Mouse (Mus musculus) stomach, postnatal 0 days (tissue): ENCODE data around the gene Lman2. TPM values are rescaled to one million over a fixed set of nuclear protein-coding genes. Genes with fewer than 3 reads are reported as not detected.

Experiments
- ATAC-seq: fragments of 200-750 bp; cut with Nextera tagmentation; 2 replicates; pipeline ENCODE4 v1.8.0; 2017; ENCODE audit not compliant: low FRiP score, low TSS enrichment
- DNase-seq: peaks from one replicate; pipeline ENCODE4 v3.0.0-alpha.2; 2016; ENCODE audit warnings: low spot score
- H3K27ac ChIP-seq: fragments of 300-500 bp; sonication (generic); replicated peaks from 2 replicates; pipeline ENCODE4 v1.5.1; 2014; ENCODE audit warnings: mild to moderate bottlenecking, control low read depth
- H3K27me3 ChIP-seq: fragments of 300-500 bp; sonication (generic); 2 replicates; pipeline ENCODE4 v1.6.1; 2014; ENCODE audit warnings: low read length; ENCODE audit not compliant: control insufficient read depth, insufficient read depth
- H3K36me3 ChIP-seq: fragments of 300-500 bp; sonication (generic); 2 replicates; pipeline ENCODE4 v1.6.1; 2014; ENCODE audit warnings: low read length, mixed read lengths; ENCODE audit not compliant: control insufficient read depth, insufficient read depth
- H3K4me1 ChIP-seq: fragments of 300-500 bp; sonication (generic); replicated peaks from 2 replicates; pipeline ENCODE4 v1.6.1; 2014; ENCODE audit warnings: antibody characterized with exemption; ENCODE audit not compliant: control insufficient read depth, insufficient read depth
- H3K4me2 ChIP-seq: fragments of 300-500 bp; sonication (generic); replicated peaks from 2 replicates; pipeline ENCODE4 v1.6.1; 2014; ENCODE audit warnings: low read depth, mild to moderate bottlenecking, control low read depth, moderate library complexity
- H3K4me3 ChIP-seq: fragments of 300-500 bp; sonication (generic); 2 replicates; pipeline ENCODE4 v1.5.1; 2014; ENCODE audit warnings: low read depth, low read length, control low read depth
- H3K9ac ChIP-seq: fragments of 300-500 bp; sonication (generic); 2 replicates; pipeline ENCODE4 v1.6.1; 2014; ENCODE audit warnings: mild to moderate bottlenecking, low read length, control low read depth, mixed read lengths
- H3K9me3 ChIP-seq: fragments of 300-500 bp; sonication (generic); 2 replicates; pipeline ENCODE4 v1.6.1; 2016; ENCODE audit warnings: low read length; ENCODE audit not compliant: control insufficient read depth
- CTCF ChIP-seq: IDR thresholded peaks from 2 replicates; pipeline ENCODE4 v1.5.1; 2016; ENCODE audit warnings: antibody characterized with exemption, low read depth, mild to moderate bottlenecking, moderate library complexity
- EP300 ChIP-seq: optimal IDR thresholded peaks from 2 replicates; pipeline ENCODE3; 2016; ENCODE audit warnings: antibody characterized with exemption
- WGBS: fragments of 180-500 bp; shearing (Covaris S2); extraction: QIAGEN DNeasy Blood & Tissue Kit; methylation state at CpG from one replicate; pipeline ENCODE4 v1.1.7; 2014; 5-methylcytosine and 5-hydroxymethylcytosine counted together
- polyA plus RNA-seq: library from polyadenylated mRNA; unstranded; fragments of >200 nt; fragmentation: Nextera tagmentation; extraction: Ambion mirVana; gene quantifications from 2 replicates; pipeline ENCODE4 v1.2.1, GENCODE M21; 2015

Lman2 gene
- polyA plus RNA-seq, 1 experiment from 2014 or later = 73.7 TPM

DNA sequence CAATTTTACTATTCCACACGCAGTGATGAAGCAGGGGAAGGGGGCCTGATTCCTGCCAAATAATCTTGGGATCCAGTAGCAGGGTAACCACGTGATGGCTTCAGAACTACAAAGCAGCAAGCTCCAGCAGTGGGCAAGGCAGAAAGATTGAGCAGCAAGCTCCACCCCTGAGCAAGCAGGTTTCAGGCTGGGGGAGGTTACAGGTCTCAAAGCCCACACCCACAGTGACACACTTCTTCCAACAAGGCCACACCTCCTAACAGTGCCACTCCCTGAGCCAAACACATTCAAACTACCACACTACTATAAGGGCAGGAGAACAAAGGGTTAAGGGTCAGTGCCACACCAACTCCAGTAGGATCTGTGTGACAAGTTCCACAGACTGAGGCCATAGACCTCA, 23.3 kb downstream of the Lman2 start:
- no peaks in the 10 kb centered on the region for H3K4me1 ChIP-seq
- no peak overlapping the region for H3K9ac ChIP-seq
- 20% methylated on average over 2 of the region's 2 CpGs for WGBS
- H3K27ac ChIP-seq = no peak overlapping the region
- no peaks in the 10 kb centered on the region for H3K36me3 ChIP-seq
- TF ChIP-seq CTCF (no peak), EP300 (no peak)
- DNase-seq (peak; percentile 69), ATAC-seq (peak; percentile 94)
- no peak overlapping the region for H3K4me2 ChIP-seq
- H3K4me3 ChIP-seq = no peak overlapping the region
- no peaks in the 10 kb centered on the region for H3K27me3 ChIP-seq
- no peaks in the 10 kb centered on the region for H3K9me3 ChIP-seq

GRCm38 (mm10) chr13:55338131-55339054, 24.2 kb downstream of the Lman2 start:
- Histone ChIP-seq H3K27ac (no peak overlapping the region), H3K4me2 (no peak overlapping the region), H3K9ac (no peak overlapping the region), H3K36me3 (no peaks in the 10 kb centered on the region), H3K9me3 (no peaks in the 10 kb centered on the region), H3K27me3 (no peaks in the 10 kb centered on the region), H3K4me1 (no peaks in the 10 kb centered on the region), H3K4me3 (no peak overlapping the region)
- WGBS = 56% methylated on average over 12 of the region's 12 CpGs
- no peak for TF ChIP-seq CTCF
- no peak for TF ChIP-seq EP300
- DNase-seq (no peak), ATAC-seq (no peak)

- H3K4me2 ChIP-seq = no peak overlapping the region
- no peak overlapping the region for H3K4me3 ChIP-seq
- TF ChIP-seq EP300 = no peak
- TF ChIP-seq CTCF = no peak
- ATAC-seq = no peak
- H3K27ac ChIP-seq = no peak overlapping the region
- no peaks in the 10 kb centered on the region for H3K36me3 ChIP-seq
- no peaks in the 10 kb centered on the region for H3K9me3 ChIP-seq
- no peak overlapping the region for H3K9ac ChIP-seq
- H3K27me3 ChIP-seq = no peaks in the 10 kb centered on the region
- no peaks in the 10 kb centered on the region for H3K4me1 ChIP-seq
- 71% methylated on average over 10 of the region's 10 CpGs for WGBS
- DNase-seq = no peak
Measured at GRCm38 (mm10) chr13:55337341-55337975, 25.1 kb downstream of the Lman2 start.

- Histone ChIP-seq H3K36me3 (no peaks in the 10 kb centered on the region), H3K4me2 (no peak overlapping the region), H3K9me3 (no peaks in the 10 kb centered on the region), H3K27ac (no peak overlapping the region), H3K27me3 (no peaks in the 10 kb centered on the region), H3K4me3 (no peak overlapping the region), H3K4me1 (no peaks in the 10 kb centered on the region), H3K9ac (no peak overlapping the region)
- WGBS = 81% methylated on average over 4 of the region's 4 CpGs
- no peak for ATAC-seq
- no peak for DNase-seq
- TF ChIP-seq EP300 (no peak), CTCF (no peak)
Measured at GRCm38 (mm10) chr13:55335701-55336100, 26.9 kb downstream of the Lman2 start.

DNA sequence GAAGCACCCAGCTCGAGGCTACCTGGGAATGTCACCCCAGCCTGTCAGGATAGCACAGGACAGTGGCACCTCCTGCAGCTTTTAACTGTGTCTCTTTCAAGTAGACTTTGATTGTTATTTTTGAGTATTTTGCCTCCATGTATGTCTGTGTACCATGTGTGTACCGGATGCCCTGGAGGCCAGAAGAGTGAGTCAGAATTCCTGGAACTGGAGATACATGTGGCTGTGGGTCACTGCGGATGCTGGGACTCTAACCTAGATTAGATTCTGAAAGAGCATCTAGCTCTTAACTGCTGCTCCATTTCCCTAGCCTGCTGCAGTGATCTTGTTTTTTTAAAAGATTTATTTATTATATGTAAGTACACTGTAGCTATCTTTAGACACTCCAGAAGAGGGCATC, 30.3 kb downstream of the Lman2 start:
- Histone ChIP-seq H3K4me1 (peaks cover 10% of the 10 kb centered on the region; the same call in 1 of the 2 replicates), H3K9me3 (no peaks in the 10 kb centered on the region), H3K4me2 (no peak overlapping the region), H3K27ac (no peak overlapping the region), H3K27me3 (no peaks in the 10 kb centered on the region), H3K9ac (no peak overlapping the region), H3K4me3 (no peak overlapping the region), H3K36me3 (no peaks in the 10 kb centered on the region)
- ATAC-seq = no peak
- 91% methylated on average over 3 of the region's 3 CpGs for WGBS
- TF ChIP-seq EP300 (no peak), CTCF (no peak)
- no peak for DNase-seq
